Mouse (Mus musculus) hindbrain, postnatal 0 days (tissue): ENCODE measurements at regions not wholly inside any gene's neighbourhood (a gene's known extent, or its start where the extent isn't known, plus 50 kb on each side); places are given as distances from the start of the nearest gene placed in this dataset.

Source experiments
- ATAC-seq: fragments of 200-750 bp; cut with Nextera tagmentation; 2 replicates; pipeline ENCODE4 v1.8.0; 2017; ENCODE audit warnings: mild to moderate bottlenecking, moderate TSS enrichment, moderate library complexity
- DNase-seq: peaks from one replicate; pipeline ENCODE4 v3.0.0-alpha.2; 2015; ENCODE audit warnings: low spot score
- H3K27ac ChIP-seq: fragments of 300-500 bp; sonication (generic); 2 replicates; pipeline ENCODE4 v1.5.1; 2014; ENCODE audit warnings: mild to moderate bottlenecking
- H3K27me3 ChIP-seq: fragments of 300-500 bp; sonication (generic); 2 replicates; pipeline ENCODE4 v1.6.1; 2014; ENCODE audit warnings: low read length, mixed read lengths; ENCODE audit not compliant: insufficient read depth
- H3K36me3 ChIP-seq: fragments of 300-500 bp; sonication (generic); 2 replicates; pipeline ENCODE4 v1.6.1; 2014; ENCODE audit warnings: low read length, mixed read lengths; ENCODE audit not compliant: insufficient read depth
- H3K4me1 ChIP-seq: fragments of 300-500 bp; sonication (generic); 2 replicates; pipeline ENCODE4 v1.6.1; 2014; ENCODE audit warnings: antibody characterized with exemption, low read length, mixed read lengths; ENCODE audit not compliant: insufficient read depth
- H3K4me2 ChIP-seq: fragments of 300-500 bp; sonication (generic); 2 replicates; pipeline ENCODE4 v1.6.1; 2014; ENCODE audit warnings: low read depth, mild to moderate bottlenecking, low read length, moderate library complexity, mixed read lengths
- H3K4me3 ChIP-seq: fragments of 300-500 bp; sonication (generic); 2 replicates; pipeline ENCODE4 v1.5.1; 2014; ENCODE audit warnings: low read length
- H3K9ac ChIP-seq: fragments of 300-500 bp; sonication (generic); replicated peaks from 2 replicates; pipeline ENCODE4 v1.6.1; 2014; ENCODE audit warnings: mild to moderate bottlenecking, low read length, moderate library complexity, mixed read lengths
- H3K9me3 ChIP-seq: fragments of 300-500 bp; sonication (generic); 2 replicates; pipeline ENCODE4 v1.6.1; 2016; ENCODE audit warnings: low read length, mixed read lengths
- CTCF ChIP-seq: IDR thresholded peaks from 2 replicates; pipeline ENCODE4 v1.5.1; 2016; ENCODE audit warnings: antibody characterized with exemption, control low read depth, low read depth
- WGBS: fragments of 180-500 bp; shearing (Covaris S2); extraction: QIAGEN DNeasy Blood & Tissue Kit; methylation state at CpG from one replicate; pipeline ENCODE4 v1.1.7; 2014; 5-methylcytosine and 5-hydroxymethylcytosine counted together

GRCm38 (mm10) chr13:54893651-54894050 lies 55.6 kb upstream of the Unc5a start:
- no peak for TF ChIP-seq CTCF
- H3K4me1 ChIP-seq: no peaks in the 10 kb centered on the region
- H3K36me3 ChIP-seq: no peaks in the 10 kb centered on the region
- DNase-seq (no peak), ATAC-seq (no peak)
- H3K27ac ChIP-seq: no peak overlapping the region
- no peaks in the 10 kb centered on the region for H3K27me3 ChIP-seq
- H3K9ac ChIP-seq: no peak overlapping the region
- H3K4me3 ChIP-seq: no peak overlapping the region
- H3K4me2 ChIP-seq: no peak overlapping the region
- H3K9me3 ChIP-seq: no peaks in the 10 kb centered on the region
- WGBS: 49% methylated on average over 7 of the region's 7 CpGs

- Histone ChIP-seq H3K9ac (no peak overlapping the region), H3K27me3 (no peaks in the 10 kb centered on the region), H3K4me2 (no peak overlapping the region), H3K27ac (no peak overlapping the region), H3K4me1 (no peaks in the 10 kb centered on the region), H3K9me3 (no peaks in the 10 kb centered on the region), H3K4me3 (no peak overlapping the region), H3K36me3 (no peaks in the 10 kb centered on the region)
- no peak for TF ChIP-seq CTCF
- DNase-seq: no peak
- WGBS: 37% methylated on average over 5 of the region's 5 CpGs
- no peak for ATAC-seq
Measured at GRCm38 (mm10) chr13:54895981-54896380, 53.2 kb upstream of the Unc5a start.
